Comparison of ENCODE assay signal across 13 mouse cellular contexts in genomic region chr15:36866088-36866487, GRCm38 (mm10).
DNase-seq lines count a peak whose midpoint lies in the region; ATAC-seq and TF ChIP-seq lines count a peak whose summit lies in the region.
"Had no signal": no experiment of that assay in that cellular context is flagged by ENCODE, and none has a peak within 500 bp of the region (broad histone marks: within the 10 kb centered on the region; RNA-seq: fewer than 3 reads in every experiment).

No protein-coding gene starts in this region.

- H3K9me3 ChIP-seq in midbrain, embryonic 11.5 days (ENCODE audit: control insufficient read depth, low read length) = no peaks in the 10 kb centered on the region
- H3K9me3 ChIP-seq: neural tube, embryonic 15.5 days had no signal

- H3K4me2 ChIP-seq in myocyte (ENCODE audit: low read depth) = peak overlapping the region; percentile 34
- H3K4me2 ChIP-seq in midbrain, embryonic 11.5 days = no peak overlapping the region
- H3K4me2 ChIP-seq: neural tube, embryonic 15.5 days had no signal

- no peak overlapping the region for H3K9ac ChIP-seq in midbrain, embryonic 11.5 days (ENCODE audit: low read length)
- H3K9ac ChIP-seq: neural tube, embryonic 15.5 days had no signal

- no peak for TF ChIP-seq CTCF in C2C12 (IDR thresholded peaks at IDR 0.05; ENCODE audit: control insufficient read depth, insufficient read depth, insufficient read length)

- H3ac ChIP-seq in C2C12 (ENCODE audit: control insufficient read depth, insufficient read length, low read depth) = no peak overlapping the region
- H3ac ChIP-seq in myocyte (ENCODE audit: control insufficient read depth, insufficient read length) = no peak overlapping the region

- H3K79me3 ChIP-seq in C2C12 (ENCODE audit: low read depth) = no peaks in the 10 kb centered on the region

- H3K4me3 ChIP-seq in C2C12 (ENCODE audit: insufficient read depth, poor library complexity, severe bottlenecking) (no peak overlapping the region), myocyte (no peak overlapping the region)
- H3K4me3 ChIP-seq in midbrain, embryonic 11.5 days (ENCODE audit: low read depth, low read length) = no peak overlapping the region
- H3K4me3 ChIP-seq: forebrain, embryonic 10.5 days; neural tube, embryonic 15.5 days had no signal

- no peaks in the 10 kb centered on the region for H3K4me1 ChIP-seq in midbrain, embryonic 11.5 days (ENCODE audit: control insufficient read depth, insufficient read depth, low read length)
- H3K4me1 ChIP-seq: forebrain, embryonic 10.5 days; neural tube, embryonic 15.5 days had no signal

- H3K79me2 ChIP-seq in C2C12 (ENCODE audit: control insufficient read depth, insufficient read depth) = no peaks in the 10 kb centered on the region
- H3K79me2 ChIP-seq in myocyte (ENCODE audit: control insufficient read depth, insufficient read depth) = no peaks in the 10 kb centered on the region

- WGBS in midbrain, embryonic 11.5 days = 59% methylated on average over 1 of the region's 1 CpGs

- peak; percentile 43 for ATAC-seq in activated CD4-positive, CD25-positive, alpha-beta regulatory T cell, adult 4 months
- no peak for ATAC-seq in midbrain, embryonic 11.5 days (ENCODE audit: low FRiP score)
- ATAC-seq: hindbrain, embryonic 16.5 days had no signal

- no peak for TF ChIP-seq POLR2A in myocyte (IDR thresholded peaks at IDR 0.05; ENCODE audit: insufficient read length, low read depth)

- H3K36me3 ChIP-seq in C2C12 (ENCODE audit: control insufficient read depth, insufficient read depth) (no peaks in the 10 kb centered on the region), myocyte (ENCODE audit: control insufficient read depth, insufficient read depth) (no peaks in the 10 kb centered on the region)
- no peaks in the 10 kb centered on the region for H3K36me3 ChIP-seq in midbrain, embryonic 11.5 days (ENCODE audit: control insufficient read depth, insufficient read depth, low read length)
- H3K36me3 ChIP-seq: forebrain, embryonic 10.5 days; neural tube, embryonic 15.5 days had no signal

- H3K27me3 ChIP-seq in C2C12 (ENCODE audit: control insufficient read depth, insufficient read depth, insufficient read length) = no peaks in the 10 kb centered on the region
- H3K27me3 ChIP-seq in myocyte (ENCODE audit: control insufficient read depth, insufficient read depth, insufficient read length) = no peaks in the 10 kb centered on the region
- H3K27me3 ChIP-seq in midbrain, embryonic 11.5 days (ENCODE audit: control insufficient read depth, insufficient read depth, low read length) = no peaks in the 10 kb centered on the region
- H3K27me3 ChIP-seq: neural tube, embryonic 15.5 days had no signal

- peak; percentile 38 to 44 for DNase-seq in lung, postnatal 4 days
- no peak for DNase-seq in lung, adult 18-20 months
- no peak for DNase-seq in frontal cortex, postnatal 14 days (ENCODE audit: low spot score in 2 of 2)
- no peak for DNase-seq in midbrain, embryonic 11.5 days (ENCODE audit: low spot score, missing footprints)
- DNase-seq: adrenal gland, postnatal 10 days; cerebellum, adult 2 months; kidney, adult 9 months had no signal

- H3K27ac ChIP-seq in midbrain, embryonic 11.5 days (ENCODE audit: low read depth, low read length) = no peak overlapping the region
- H3K27ac ChIP-seq: forebrain, embryonic 10.5 days; neural tube, embryonic 15.5 days had no signal

TF ChIP-seq in C2C12, 6 proteins besides CTCF, POLR2A, EP300 and RAD21:
- no peak for TF ChIP-seq USF1 (IDR thresholded peaks at IDR 0.05; ENCODE audit: low read depth)
- TF ChIP-seq MAX (IDR thresholded peaks at IDR 0.05) = peak; percentile 44

TF ChIP-seq in myocyte, 11 proteins besides CTCF, POLR2A, EP300 and RAD21:
- TF ChIP-seq MYOD1 (IDR thresholded peaks at IDR 0.05; ENCODE audit: control insufficient read depth in 1 of 3, insufficient read length in 2 of 3, low read depth in 2 of 3) = no peak
- no peak for TF ChIP-seq SRF (IDR thresholded peaks at IDR 0.05; ENCODE audit: control insufficient read depth, insufficient read length, low read depth)
- no peak for TF ChIP-seq TCF3 (IDR thresholded peaks at IDR 0.05; ENCODE audit: insufficient read length, low read depth)
- TF ChIP-seq MAX (IDR thresholded peaks at IDR 0.05; ENCODE audit: low read depth) = no peak
- TF ChIP-seq POLR2AphosphoS2 (IDR thresholded peaks at IDR 0.05; ENCODE audit: insufficient read length, low read depth) = no peak
- no peak for TF ChIP-seq REST (IDR thresholded peaks at IDR 0.05; ENCODE audit: insufficient read depth, insufficient read length)
- no peak for TF ChIP-seq USF1 (IDR thresholded peaks at IDR 0.05; ENCODE audit: low read depth)
- TF ChIP-seq TCF12 (IDR thresholded peaks at IDR 0.05; ENCODE audit: insufficient read depth, poor library complexity, severe bottlenecking) = no peak
- TF ChIP-seq CEBPB (IDR thresholded peaks at IDR 0.05; ENCODE audit: insufficient read depth, poor library complexity, severe bottlenecking) = no peak
- TF ChIP-seq MYOG (IDR thresholded peaks at IDR 0.05; ENCODE audit: control insufficient read depth in 1 of 3, insufficient read depth in 1 of 3, insufficient read length in 2 of 3, low read depth in 2 of 3) = no peak
- no peak for TF ChIP-seq E2F4 (IDR thresholded peaks at IDR 0.05; ENCODE audit: insufficient read depth)

Comparison
In these comparisons a context has a peak if more than half of its experiments do, and no peak if none do; other contexts are left out.
1. DNase-seq: peak in lung, postnatal 4 days (2 of 2); none in lung, adult 18-20 months (0 of 2), frontal cortex, postnatal 14 days (0 of 2) and midbrain, embryonic 11.5 days (single experiment).